Comparison of ENCODE assay signal across 37 mouse cellular contexts in genomic region chr1:163129976-163130375, GRCm38 (mm10). TPM values are rescaled to one million over a fixed set of nuclear protein-coding genes. Genes with fewer than 3 reads are reported as not detected.
DNase-seq lines count a peak whose midpoint lies in the region; ATAC-seq lines count a peak whose summit lies in the region.
"Had no signal": no experiment of that assay in that cellular context is flagged by ENCODE, and none has a peak within 500 bp of the region (broad histone marks: within the 10 kb centered on the region; RNA-seq: fewer than 3 reads in every experiment).

No protein-coding gene starts in this region.

- no peaks in the 10 kb centered on the region for H3K36me3 ChIP-seq in forebrain, embryonic 15.5 days
- no peaks in the 10 kb centered on the region for H3K36me3 ChIP-seq in forebrain, embryonic 11.5 days (ENCODE audit: control insufficient read depth, insufficient read depth, low read length)
- H3K36me3 ChIP-seq in forebrain, embryonic 16.5 days (ENCODE audit: control insufficient read depth, insufficient read depth) = no peaks in the 10 kb centered on the region
- no peaks in the 10 kb centered on the region for H3K36me3 ChIP-seq in limb, embryonic 15.5 days
- H3K36me3 ChIP-seq in intestine, embryonic 16.5 days (ENCODE audit: control insufficient read depth, insufficient read depth, low read length) = no peaks in the 10 kb centered on the region
- H3K36me3 ChIP-seq: heart, embryonic 13.5 days; lung, embryonic 15.5 days; neural tube, embryonic 12.5 days had no signal

- ATAC-seq in forebrain, embryonic 15.5 days (replicated peaks) = 0 out of 2 replicates have a peak, but pooled peaks have one; percentile 62
- no peak for ATAC-seq in forebrain, embryonic 11.5 days (replicated peaks; ENCODE audit: low FRiP score)
- ATAC-seq in forebrain, embryonic 16.5 days = peak; percentile 68; the same call in 1 of the 2 replicates
- no peak for ATAC-seq in limb, embryonic 15.5 days (ENCODE audit: insufficient number of reproducible peaks, low FRiP score, low TSS enrichment, low read depth)
- no peak for ATAC-seq in intestine, embryonic 16.5 days
- ATAC-seq: hindbrain, embryonic 16.5 days had no signal

- peak; percentile 9 for DNase-seq in embryo, embryonic 10.5 days (ENCODE audit: low spot score)
- DNase-seq in embryo, embryonic 9.5 days (ENCODE audit: extremely low spot score) = no peak
- no peak for DNase-seq in forebrain, embryonic 11.5 days (ENCODE audit: low spot score)
- DNase-seq in liver = no peak
- DNase-seq: adrenal gland, postnatal 25 days; cerebellum, adult 18-20 months; cerebellum, postnatal 10 days; gastrocnemius, postnatal 25 days; heart, adult 11 months; heart, postnatal 10 days; kidney, adult 2 months; kidney, postnatal 36 days; lung, postnatal 36 days; right cerebral cortex, adult 18-20 months; spleen, adult 18-20 months; thymus, adult 18-20 months; thymus, postnatal 25 days had no signal

- H3K4me3 ChIP-seq in forebrain, embryonic 15.5 days = no peak overlapping the region
- no peak overlapping the region for H3K4me3 ChIP-seq in forebrain, embryonic 11.5 days (ENCODE audit: low read depth, low read length)
- H3K4me3 ChIP-seq in forebrain, embryonic 16.5 days (replicated peaks; ENCODE audit: low read length) = no peak overlapping the region
- no peak overlapping the region for H3K4me3 ChIP-seq in limb, embryonic 15.5 days
- no peak overlapping the region for H3K4me3 ChIP-seq in intestine, embryonic 16.5 days (ENCODE audit: low read length)
- H3K4me3 ChIP-seq: heart, embryonic 13.5 days; layer of hippocampus, adult 2 months; lung, embryonic 15.5 days; myocyte; neural tube, embryonic 12.5 days had no signal

- H3K9me3 ChIP-seq in forebrain, embryonic 15.5 days = no peaks in the 10 kb centered on the region
- H3K9me3 ChIP-seq in forebrain, embryonic 11.5 days (ENCODE audit: control insufficient read depth, low read length) = no peaks in the 10 kb centered on the region
- no peaks in the 10 kb centered on the region for H3K9me3 ChIP-seq in forebrain, embryonic 16.5 days (ENCODE audit: control insufficient read depth, low read length)
- H3K9me3 ChIP-seq in limb, embryonic 15.5 days = no peaks in the 10 kb centered on the region
- H3K9me3 ChIP-seq in intestine, embryonic 16.5 days (ENCODE audit: control insufficient read depth, low read length) = no peaks in the 10 kb centered on the region
- H3K9me3 ChIP-seq: heart, embryonic 13.5 days; lung, embryonic 15.5 days; neural tube, embryonic 12.5 days had no signal

- no peak overlapping the region for H3K9ac ChIP-seq in forebrain, embryonic 15.5 days (replicated peaks)
- no peak overlapping the region for H3K9ac ChIP-seq in forebrain, embryonic 11.5 days (ENCODE audit: low read length)
- H3K9ac ChIP-seq in forebrain, embryonic 16.5 days (replicated peaks; ENCODE audit: low read depth, low read length) = no peak overlapping the region
- H3K9ac ChIP-seq in limb, embryonic 15.5 days = no peak overlapping the region
- no peak overlapping the region for H3K9ac ChIP-seq in intestine, embryonic 16.5 days (ENCODE audit: low read depth, low read length)
- H3K9ac ChIP-seq: heart, embryonic 13.5 days; lung, embryonic 15.5 days; neural tube, embryonic 12.5 days had no signal

- H3K27me3 ChIP-seq in forebrain, embryonic 15.5 days = no peaks in the 10 kb centered on the region
- no peaks in the 10 kb centered on the region for H3K27me3 ChIP-seq in forebrain, embryonic 11.5 days (ENCODE audit: control insufficient read depth, insufficient read depth, low read length)
- no peaks in the 10 kb centered on the region for H3K27me3 ChIP-seq in forebrain, embryonic 16.5 days (replicated peaks; ENCODE audit: control insufficient read depth, insufficient read depth, low read length)
- H3K27me3 ChIP-seq in limb, embryonic 15.5 days = no peaks in the 10 kb centered on the region
- no peaks in the 10 kb centered on the region for H3K27me3 ChIP-seq in intestine, embryonic 16.5 days (replicated peaks; ENCODE audit: control insufficient read depth, insufficient read depth, low read length)
- H3K27me3 ChIP-seq: heart, embryonic 13.5 days; lung, embryonic 15.5 days; neural tube, embryonic 12.5 days had no signal

- H3K4me2 ChIP-seq in forebrain, embryonic 15.5 days (replicated peaks) = no peak overlapping the region
- H3K4me2 ChIP-seq in forebrain, embryonic 11.5 days (ENCODE audit: low read depth, low read length, severe bottlenecking) = no peak overlapping the region
- no peak overlapping the region for H3K4me2 ChIP-seq in forebrain, embryonic 16.5 days (ENCODE audit: low read length)
- H3K4me2 ChIP-seq in limb, embryonic 15.5 days = no peak overlapping the region
- H3K4me2 ChIP-seq in intestine, embryonic 16.5 days (ENCODE audit: low read depth, low read length) = no peak overlapping the region
- H3K4me2 ChIP-seq: heart, embryonic 13.5 days; liver, embryonic 11.5 days; lung, embryonic 15.5 days; midbrain, embryonic 11.5 days; neural tube, embryonic 12.5 days had no signal

- WGBS in forebrain, embryonic 15.5 days = 49% methylated on average over 3 of the region's 3 CpGs
- 70% methylated on average over 3 of the region's 3 CpGs for WGBS in forebrain, embryonic 11.5 days
- WGBS in forebrain, embryonic 16.5 days = 50% methylated on average over 3 of the region's 3 CpGs
- WGBS in limb, embryonic 15.5 days = 27% methylated on average over 3 of the region's 3 CpGs
- 61% methylated on average over 3 of the region's 3 CpGs for WGBS in intestine, embryonic 16.5 days

- no peak overlapping the region for H3K27ac ChIP-seq in forebrain, embryonic 15.5 days (replicated peaks)
- no peak overlapping the region for H3K27ac ChIP-seq in forebrain, embryonic 11.5 days (ENCODE audit: low read depth, low read length)
- no peak overlapping the region for H3K27ac ChIP-seq in forebrain, embryonic 16.5 days (ENCODE audit: low read length)
- H3K27ac ChIP-seq in limb, embryonic 15.5 days = 0 out of 2 replicates have a peak overlapping the region, but pooled peaks have one; percentile 57
- no peak overlapping the region for H3K27ac ChIP-seq in intestine, embryonic 16.5 days (ENCODE audit: low read length)
- H3K27ac ChIP-seq: heart, embryonic 13.5 days; lung, embryonic 15.5 days; neural tube, embryonic 12.5 days; stomach, postnatal 0 days had no signal

- peaks cover 11% of the 10 kb centered on the region for H3K4me1 ChIP-seq in forebrain, embryonic 15.5 days
- H3K4me1 ChIP-seq in forebrain, embryonic 11.5 days (replicated peaks; ENCODE audit: control insufficient read depth, insufficient read depth, low read length) = no peaks in the 10 kb centered on the region
- peaks cover 5% of the 10 kb centered on the region for H3K4me1 ChIP-seq in forebrain, embryonic 16.5 days (replicated peaks; ENCODE audit: control insufficient read depth, insufficient read depth, low read length)
- peaks cover 11% of the 10 kb centered on the region; the same call in 1 of the 2 replicates for H3K4me1 ChIP-seq in limb, embryonic 15.5 days
- no peaks in the 10 kb centered on the region for H3K4me1 ChIP-seq in intestine, embryonic 16.5 days (ENCODE audit: control insufficient read depth, insufficient read depth, low read length)
- H3K4me1 ChIP-seq: heart, embryonic 13.5 days; lung, embryonic 15.5 days; neural tube, embryonic 12.5 days had no signal

RNA-seq across cellular contexts. Expression of gene Mroh9, which starts 44.5 kb away (rescaled TPM):
- not detected in 2 replicates for polyA plus RNA-seq in forebrain, embryonic 15.5 days (2015; fragmentation: Nextera tagmentation; extraction: Ambion mirVana)
- not detected in 2 replicates for polyA plus RNA-seq in forebrain, embryonic 11.5 days (2014; fragmentation: Nextera tagmentation; extraction: Ambion mirVana)
- not detected in 2 replicates for polyA plus RNA-seq in forebrain, embryonic 16.5 days (2015; fragmentation: Nextera tagmentation; extraction: Ambion mirVana)
- polyA plus RNA-seq in limb, embryonic 15.5 days (2015; fragmentation: Nextera tagmentation; extraction: Ambion mirVana) = not detected in 2 replicates
- polyA plus RNA-seq in intestine, embryonic 16.5 days (2015; fragmentation: Nextera tagmentation; extraction: Ambion mirVana) = not detected in 2 replicates
- polyA plus RNA-seq: cortical plate, adult 2 months; frontal cortex, adult 2 months; heart, embryonic 13.5 days; hindbrain, embryonic 11.5 days; hindbrain, embryonic 16.5 days; intestine, embryonic 14.5 days; kidney, adult 2 months; kidney, embryonic 16.5 days; liver, embryonic 11.5 days; liver, embryonic 16.5 days; lung, embryonic 15.5 days; midbrain, embryonic 11.5 days; midbrain, postnatal 0 days; myocyte; neural tube, embryonic 12.5 days; stomach, postnatal 0 days had no signal

Comparison
In these comparisons a context has a peak if more than half of its experiments do, and no peak if none do; other contexts are left out.
1. ATAC-seq: peak in forebrain, embryonic 15.5 days (single experiment) and forebrain, embryonic 16.5 days (single experiment); none in forebrain, embryonic 11.5 days (single experiment), limb, embryonic 15.5 days (single experiment) and intestine, embryonic 16.5 days (single experiment).